Mouse (Mus musculus) brain, embryonic 14.5 days (tissue): ENCODE measurements around the gene Cd46. TPM values are rescaled to one million over a fixed set of nuclear protein-coding genes. Genes with fewer than 3 reads are reported as not detected.

Experiments
- DNase-seq: peaks from one replicate; pipeline ENCODE4 v3.0.0-alpha.2; 2011; ENCODE audit warnings: low read depth
- CTCF ChIP-seq: fragments of 200-500 bp; IDR thresholded peaks from 2 replicates; pipeline ENCODE4 v1.5.1; 2012; ENCODE audit warnings: inconsistent platforms, mild to moderate bottlenecking, moderate library complexity, borderline replicate concordance; ENCODE audit not compliant: insufficient read depth, insufficient read length; ENCODE audit errors: extremely low read depth
- POLR2A ChIP-seq: fragments of 200-500 bp; IDR thresholded peaks from 2 replicates; pipeline ENCODE4 v1.6.1; 2012; ENCODE audit warnings: mild to moderate bottlenecking, inconsistent platforms, borderline replicate concordance; ENCODE audit not compliant: poor library complexity, insufficient read depth, insufficient read length, severe bottlenecking; ENCODE audit errors: extremely low read depth
- polyA plus RNA-seq: library from polyadenylated mRNA; depleted of rRNA; stranded (reverse); fragments of >200 nt; gene quantifications from 2 replicates; pipeline ENCODE4 v1.2.3, GENCODE M21; 2012; rRNA removed

Gene Cd46
- polyA plus RNA-seq, 1 experiment = 3.6 TPM

- DNase-seq = no peak
- no peak for TF ChIP-seq POLR2A
- no peak for TF ChIP-seq CTCF
Measured at GRCm38 (mm10) chr1:194990976-194991375, 101.1 kb downstream of the Cd46 start.

GRCm38 (mm10) chr1:194989024-194989423, 103.0 kb downstream of the Cd46 start:
- TF ChIP-seq POLR2A (no peak), CTCF (no peak)
- no peak for DNase-seq

Other genes starting within 250 kb of the Cd46 start
- gene Cd34, start 153.4 kb downstream of the Cd46 start, polyA plus RNA-seq = 27.9 and 33.1 TPM in 2 replicates
- gene Cr1l, start 39.3 kb upstream of the Cd46 start, polyA plus RNA-seq = 25.7 and 28.6 TPM in 2 replicates
- gene Cr2, start 84.5 kb upstream of the Cd46 start, polyA plus RNA-seq = 0.16 and 0.30 TPM in 2 replicates